25 mouse cellular contexts compared by ENCODE assay signal in the genomic region with DNA sequence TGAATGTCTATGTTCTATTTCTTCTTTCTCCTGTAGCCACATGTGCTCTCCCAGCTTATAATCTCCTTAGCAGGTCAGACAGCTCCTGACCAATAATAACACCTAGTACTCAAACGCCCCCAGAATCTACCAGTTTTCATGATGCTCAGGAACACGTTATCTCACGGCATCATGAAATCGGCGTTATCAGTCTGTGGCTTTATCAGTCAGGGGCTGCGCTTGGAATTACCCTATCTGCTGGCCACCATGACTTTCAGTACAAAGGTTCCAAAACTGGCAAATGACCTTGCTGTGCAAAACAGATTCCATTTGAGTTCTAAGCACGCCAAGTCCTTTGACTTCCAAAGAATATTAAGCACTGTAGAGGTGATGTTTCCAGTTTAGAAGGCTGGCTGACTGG.
DNase-seq lines count a peak whose midpoint lies in the region; ATAC-seq and TF ChIP-seq lines count a peak whose summit lies in the region.
"Had no signal": no experiment of that assay in that cellular context is flagged by ENCODE, and none has a peak within 500 bp of the region (broad histone marks: within the 10 kb centered on the region; RNA-seq: fewer than 3 reads in every experiment).

No protein-coding gene starts in this region.

- no peak for TF ChIP-seq CTCF in liver, embryonic 14.5 days (IDR thresholded peaks at IDR 0.05; ENCODE audit: low read depth)
- TF ChIP-seq CTCF in G1E (IDR thresholded peaks at IDR 0.05; ENCODE audit: low read depth, low read length) = no peak

- H3K4me2 ChIP-seq in liver, embryonic 14.5 days (ENCODE audit: low read depth) = no peak overlapping the region
- H3K4me2 ChIP-seq in liver, embryonic 11.5 days = no peak overlapping the region
- no peak overlapping the region for H3K4me2 ChIP-seq in midbrain, embryonic 11.5 days
- no peak overlapping the region for H3K4me2 ChIP-seq in midbrain, embryonic 15.5 days
- H3K4me2 ChIP-seq: embryonic facial prominence, embryonic 12.5 days; forebrain, embryonic 13.5 days; forebrain, embryonic 15.5 days had no signal

- H3K36me3 ChIP-seq in liver, embryonic 14.5 days (replicated peaks; ENCODE audit: control insufficient read depth, insufficient read depth, low read depth) = no peaks in the 10 kb centered on the region
- H3K36me3 ChIP-seq in liver, embryonic 11.5 days (ENCODE audit: control insufficient read depth, insufficient read depth, low read length) = peaks cover 5% of the 10 kb centered on the region; the same call in 1 of the 2 replicates
- H3K36me3 ChIP-seq in midbrain, embryonic 11.5 days (ENCODE audit: control insufficient read depth, insufficient read depth, low read length) = no peaks in the 10 kb centered on the region
- H3K36me3 ChIP-seq in midbrain, embryonic 15.5 days (replicated peaks) = no peaks in the 10 kb centered on the region
- H3K36me3 ChIP-seq in G1E (replicated peaks) = peaks cover 28% of the 10 kb centered on the region
- H3K36me3 ChIP-seq: embryonic facial prominence, embryonic 12.5 days; forebrain, embryonic 15.5 days had no signal

- no peaks in the 10 kb centered on the region; a peak in 1 of 4 replicates for H3K4me1 ChIP-seq in liver, embryonic 14.5 days (replicated peaks; ENCODE audit: control insufficient read depth in 2 of 2, insufficient read depth in 2 of 2, low read length in 1 of 2)
- H3K4me1 ChIP-seq in liver, embryonic 11.5 days (replicated peaks; ENCODE audit: control insufficient read depth, insufficient read depth, low read length) = no peaks in the 10 kb centered on the region
- H3K4me1 ChIP-seq in midbrain, embryonic 11.5 days (ENCODE audit: control insufficient read depth, insufficient read depth, low read length) = no peaks in the 10 kb centered on the region
- no peaks in the 10 kb centered on the region for H3K4me1 ChIP-seq in midbrain, embryonic 15.5 days
- H3K4me1 ChIP-seq in G1E (ENCODE audit: insufficient read depth, low read depth, low read length) = peaks cover 54% of the 10 kb centered on the region
- H3K4me1 ChIP-seq: embryonic facial prominence, embryonic 10.5 days; embryonic facial prominence, embryonic 12.5 days; forebrain, embryonic 13.5 days; forebrain, embryonic 15.5 days had no signal

- 0 out of 2 replicates have a peak, but pooled peaks have one; percentile 29 for TF ChIP-seq EP300 in liver, embryonic 14.5 days (IDR thresholded peaks at IDR 0.05; ENCODE audit: low read depth)

- no peak overlapping the region for H3K4me3 ChIP-seq in liver, embryonic 14.5 days (ENCODE audit: insufficient read depth in 1 of 2, low read depth in 2 of 2, low read length in 2 of 2)
- H3K4me3 ChIP-seq in liver, embryonic 11.5 days (ENCODE audit: low read depth, low read length) = no peak overlapping the region
- H3K4me3 ChIP-seq in midbrain, embryonic 11.5 days (ENCODE audit: low read depth, low read length) = no peak overlapping the region
- no peak overlapping the region for H3K4me3 ChIP-seq in midbrain, embryonic 15.5 days
- peak overlapping the region; percentile 4; the same call in 1 of the 2 replicates for H3K4me3 ChIP-seq in G1E (ENCODE audit: low read depth, low read length)
- H3K4me3 ChIP-seq: embryonic facial prominence, embryonic 10.5 days; embryonic facial prominence, embryonic 12.5 days; forebrain, embryonic 13.5 days; forebrain, embryonic 15.5 days had no signal

- H3K9ac ChIP-seq in liver, embryonic 14.5 days (replicated peaks) = no peak overlapping the region
- no peak overlapping the region for H3K9ac ChIP-seq in liver, embryonic 11.5 days (ENCODE audit: low read depth, low read length)
- no peak overlapping the region for H3K9ac ChIP-seq in midbrain, embryonic 11.5 days (ENCODE audit: low read length)
- H3K9ac ChIP-seq in midbrain, embryonic 15.5 days = no peak overlapping the region
- H3K9ac ChIP-seq: embryonic facial prominence, embryonic 12.5 days; forebrain, embryonic 13.5 days; forebrain, embryonic 15.5 days had no signal

- H3K9me3 ChIP-seq in liver, embryonic 14.5 days (ENCODE audit: control insufficient read depth, low read length) = no peaks in the 10 kb centered on the region; the same call in 1 of the 2 replicates
- H3K9me3 ChIP-seq in liver, embryonic 11.5 days (ENCODE audit: control insufficient read depth, low read length) = no peaks in the 10 kb centered on the region; the same call in 1 of the 2 replicates
- no peaks in the 10 kb centered on the region for H3K9me3 ChIP-seq in midbrain, embryonic 11.5 days (ENCODE audit: control insufficient read depth, low read length)
- no peaks in the 10 kb centered on the region for H3K9me3 ChIP-seq in midbrain, embryonic 15.5 days
- peaks cover 4% of the 10 kb centered on the region for H3K9me3 ChIP-seq in G1E (replicated peaks)
- H3K9me3 ChIP-seq: embryonic facial prominence, embryonic 12.5 days; forebrain, embryonic 13.5 days; forebrain, embryonic 15.5 days had no signal

- WGBS in liver, embryonic 14.5 days (ENCODE audit: insufficient replicate concordance) = 57% methylated on average over 7 of the region's 7 CpGs
- WGBS in liver, embryonic 11.5 days = 85% methylated on average over 7 of the region's 7 CpGs
- 92% methylated on average over 7 of the region's 7 CpGs for WGBS in midbrain, embryonic 11.5 days
- WGBS in midbrain, embryonic 15.5 days = 95% methylated on average over 7 of the region's 7 CpGs

- no peaks in the 10 kb centered on the region for H3K27me3 ChIP-seq in liver, embryonic 14.5 days (ENCODE audit: control insufficient read depth, insufficient read depth, low read length)
- no peaks in the 10 kb centered on the region for H3K27me3 ChIP-seq in liver, embryonic 11.5 days (replicated peaks; ENCODE audit: control insufficient read depth, insufficient read depth, low read length)
- H3K27me3 ChIP-seq in midbrain, embryonic 11.5 days (ENCODE audit: control insufficient read depth, insufficient read depth, low read length) = no peaks in the 10 kb centered on the region
- H3K27me3 ChIP-seq in midbrain, embryonic 15.5 days (replicated peaks) = no peaks in the 10 kb centered on the region
- H3K27me3 ChIP-seq in G1E (ENCODE audit: insufficient read depth, low read length) = no peaks in the 10 kb centered on the region
- H3K27me3 ChIP-seq: CH12.LX; embryonic facial prominence, embryonic 12.5 days; forebrain, embryonic 13.5 days; forebrain, embryonic 15.5 days; Patski had no signal

- no peak for DNase-seq in liver, embryonic 14.5 days (ENCODE audit: low read depth in 3 of 3, low spot score in 3 of 3)
- DNase-seq in liver, embryonic 11.5 days (ENCODE audit: low spot score) = no peak
- peak; percentile 39 for DNase-seq in midbrain, embryonic 11.5 days (ENCODE audit: low spot score, missing footprints)
- peak; percentile 54 for DNase-seq in G1E (ENCODE audit: low spot score)
- no peak for DNase-seq in right cerebral cortex, adult 18-20 months
- no peak for DNase-seq in yolk sac, embryonic 10.5 days (ENCODE audit: low spot score)
- DNase-seq: adrenal gland, adult 8-10 months; adrenal gland, postnatal 14 days; adrenal gland, postnatal 36 days; B cell, adult 2 months; cerebellum, adult 11-12 months; cerebellum, adult 2 months; cerebellum, adult 9-10 months; cerebellum, postnatal 10 days; cerebellum, postnatal 25 days had no signal

- no peak overlapping the region for H3K27ac ChIP-seq in liver, embryonic 14.5 days
- no peak overlapping the region for H3K27ac ChIP-seq in liver, embryonic 11.5 days (ENCODE audit: low read depth, low read length)
- no peak overlapping the region for H3K27ac ChIP-seq in midbrain, embryonic 11.5 days (ENCODE audit: low read depth, low read length)
- H3K27ac ChIP-seq in midbrain, embryonic 15.5 days = no peak overlapping the region
- H3K27ac ChIP-seq: embryonic facial prominence, embryonic 10.5 days; embryonic facial prominence, embryonic 12.5 days; forebrain, embryonic 13.5 days; forebrain, embryonic 15.5 days had no signal

- no peak for ATAC-seq in liver, embryonic 14.5 days (ENCODE audit: insufficient read depth)
- no peak for ATAC-seq in liver, embryonic 11.5 days (replicated peaks; ENCODE audit: low FRiP score)
- ATAC-seq in midbrain, embryonic 11.5 days (ENCODE audit: low FRiP score) = no peak
- no peak for ATAC-seq in midbrain, embryonic 15.5 days (replicated peaks)
- peak; percentile 88 for ATAC-seq in G1E (ENCODE audit: extremely low read depth, insufficient number of reproducible peaks, low FRiP score, poor library complexity, severe bottlenecking)
- ATAC-seq in megakaryocyte progenitor cell, adult 5-6 weeks (replicated peaks; ENCODE audit: poor library complexity) = 0 out of 2 replicates have a peak, but pooled peaks have one; percentile 11
- ATAC-seq: activated CD4-positive, CD25-positive, alpha-beta regulatory T cell, adult 4 months; CD4-positive, CD25-positive, alpha-beta regulatory T cell, adult 4 months; forebrain, embryonic 13.5 days; forebrain, embryonic 15.5 days; Patski had no signal

Comparison
In these comparisons a context has a peak if more than half of its experiments do, and no peak if none do; other contexts are left out.
1. ATAC-seq: peak in G1E (single experiment) and megakaryocyte progenitor cell, adult 5-6 weeks (single experiment); none in liver, embryonic 14.5 days (single experiment), liver, embryonic 11.5 days (single experiment), midbrain, embryonic 11.5 days (single experiment) and midbrain, embryonic 15.5 days (single experiment).
2. DNase-seq: peak in midbrain, embryonic 11.5 days (single experiment) and G1E (single experiment); none in liver, embryonic 14.5 days (0 of 3), liver, embryonic 11.5 days (single experiment), right cerebral cortex, adult 18-20 months (single experiment) and yolk sac, embryonic 10.5 days (single experiment).